Mouse (Mus musculus) hindbrain, embryonic 13.5 days (tissue): ENCODE data around the gene Tnfrsf14. TPM values are rescaled to one million over a fixed set of nuclear protein-coding genes. Genes with fewer than 3 reads are reported as not detected.
A peak's percentile ranks its signal among the peaks of the same experiment; 100 is the strongest.

Experiments used
- ATAC-seq: fragments of 200-750 bp; cut with Nextera tagmentation; 2 replicates; pipeline ENCODE4 v1.8.0; 2017; ENCODE audit warnings: moderate TSS enrichment; ENCODE audit not compliant: low FRiP score
- H3K27ac ChIP-seq: fragments of 300-500 bp; sonication (generic); 2 replicates; pipeline ENCODE4 v1.5.1; 2015; ENCODE audit warnings: inconsistent platforms, mild to moderate bottlenecking, moderate library complexity
- H3K27me3 ChIP-seq: fragments of 300-500 bp; sonication (generic); 2 replicates; pipeline ENCODE4 v1.6.1; 2015; ENCODE audit warnings: mild to moderate bottlenecking, inconsistent platforms
- H3K36me3 ChIP-seq: fragments of 300-500 bp; sonication (generic); 2 replicates; pipeline ENCODE4 v1.6.1; 2015; ENCODE audit warnings: mild to moderate bottlenecking, inconsistent platforms
- H3K4me1 ChIP-seq: fragments of 300-500 bp; sonication (generic); replicated peaks from 2 replicates; pipeline ENCODE4 v1.6.1; 2015; ENCODE audit warnings: inconsistent platforms
- H3K4me2 ChIP-seq: fragments of 300-500 bp; sonication (generic); 2 replicates; pipeline ENCODE4 v1.6.1; 2015; ENCODE audit warnings: inconsistent platforms, mild to moderate bottlenecking, moderate library complexity
- H3K4me3 ChIP-seq: fragments of 300-500 bp; sonication (generic); 2 replicates; pipeline ENCODE4 v1.5.1; 2015; ENCODE audit warnings: mild to moderate bottlenecking, inconsistent platforms
- H3K9ac ChIP-seq: fragments of 300-500 bp; sonication (generic); 2 replicates; pipeline ENCODE4 v1.6.1; 2015; ENCODE audit warnings: mild to moderate bottlenecking, inconsistent platforms
- H3K9me3 ChIP-seq: fragments of 300-500 bp; sonication (generic); 2 replicates; pipeline ENCODE4 v1.6.1; 2016; ENCODE audit warnings: inconsistent platforms
- WGBS: fragments of 180-500 bp; shearing (Covaris S2); methylation state at CpG from one replicate; pipeline ENCODE4 v1.1.7; 2015; 5-methylcytosine and 5-hydroxymethylcytosine counted together
- polyA plus RNA-seq: library from polyadenylated mRNA; unstranded; fragments of >200 nt; fragmentation: Nextera tagmentation; extraction: Ambion mirVana; gene quantifications from 2 replicates; pipeline ENCODE4 v1.2.1, GENCODE M21; 2015

Tnfrsf14 gene
- 0.22 and 0.25 TPM in 2 replicates for polyA plus RNA-seq

DNA sequence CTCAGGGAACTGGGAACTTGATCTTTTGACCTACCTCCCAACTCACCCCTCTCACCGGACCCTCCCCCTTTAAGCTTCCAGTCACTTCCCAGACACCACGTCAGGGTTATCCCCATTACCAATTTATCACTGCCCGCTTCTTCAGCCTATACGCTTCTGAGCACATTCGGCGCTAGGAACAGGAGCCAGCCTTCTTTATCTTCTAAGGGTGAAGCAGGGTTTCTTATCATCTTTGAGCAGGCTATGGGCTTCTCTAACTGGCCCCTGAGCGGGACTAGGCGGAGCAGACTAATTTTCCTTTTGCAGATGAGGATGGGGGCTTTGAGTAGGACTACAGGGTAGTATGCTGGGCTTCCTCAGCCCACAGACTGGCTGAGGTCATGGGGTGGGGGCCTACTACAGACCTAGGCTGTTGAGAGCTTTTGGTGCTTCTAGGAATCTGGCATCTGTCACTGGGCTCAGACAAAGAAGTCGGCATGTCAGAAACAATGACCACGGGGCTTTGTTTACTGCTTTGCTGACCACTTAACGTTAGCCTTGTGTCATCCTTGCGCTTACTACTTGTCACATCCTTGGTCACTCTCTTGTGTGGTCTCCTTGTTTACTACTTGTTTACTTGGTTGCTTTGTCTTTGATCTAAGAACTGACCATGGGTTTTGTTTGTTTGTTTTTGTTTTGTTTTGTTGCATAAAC, at the start of gene Tnfrsf14:
TSS of gene Tnfrsf14 (minus strand) at position 169 of the 693 bp plus-strand sequence.
- WGBS: 42% methylated on average over 12 of the region's 12 CpGs
- no peak for ATAC-seq

DNA sequence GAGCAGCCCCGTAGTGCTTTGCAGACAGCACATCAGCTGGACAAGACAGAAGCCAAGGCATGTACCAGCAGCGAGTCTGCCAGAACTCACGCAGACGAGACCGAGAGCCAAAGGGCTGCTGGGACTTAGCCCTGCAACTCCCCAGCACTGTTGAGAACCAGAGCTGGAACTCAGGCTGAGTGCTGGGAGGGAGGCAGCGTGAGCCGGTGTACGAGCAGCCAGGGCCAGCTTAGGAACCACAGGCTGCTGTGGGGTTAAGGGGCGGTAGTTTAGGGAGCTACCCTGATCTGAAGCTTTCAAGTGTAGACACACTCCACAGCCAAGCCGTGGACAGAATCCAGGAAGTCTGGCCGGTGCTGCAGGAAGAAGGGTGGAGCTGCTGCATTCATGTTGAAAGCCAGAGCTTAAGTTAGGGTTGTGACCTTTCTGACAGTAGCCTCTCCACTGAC, 45.8 kb upstream of the Tnfrsf14 start:
- Histone ChIP-seq H3K27ac (no peak overlapping the region), H3K9ac (no peak overlapping the region), H3K36me3 (peaks cover 100% of the 10 kb centered on the region), H3K4me2 (no peak overlapping the region), H3K9me3 (no peaks in the 10 kb centered on the region), H3K27me3 (no peaks in the 10 kb centered on the region), H3K4me1 (no peaks in the 10 kb centered on the region), H3K4me3 (no peak overlapping the region)
- ATAC-seq: no peak
- 94% methylated on average over 11 of the region's 11 CpGs for WGBS

More for the DNA sequence above, at the start of gene Tnfrsf14:
- Histone ChIP-seq H3K4me1 (peaks cover 12% of the 10 kb centered on the region), H3K4me3 (no peak within 1 kb of the TSS), H3K27me3 (peaks cover 3% of the 10 kb centered on the region; the same call in 1 of the 2 replicates), H3K27ac (no peak within 1 kb of the TSS), H3K9me3 (no peaks in the 10 kb centered on the region), H3K36me3 (no peaks in the 10 kb centered on the region), H3K9ac (no peak within 1 kb of the TSS), H3K4me2 (no peak within 1 kb of the TSS)

DNA sequence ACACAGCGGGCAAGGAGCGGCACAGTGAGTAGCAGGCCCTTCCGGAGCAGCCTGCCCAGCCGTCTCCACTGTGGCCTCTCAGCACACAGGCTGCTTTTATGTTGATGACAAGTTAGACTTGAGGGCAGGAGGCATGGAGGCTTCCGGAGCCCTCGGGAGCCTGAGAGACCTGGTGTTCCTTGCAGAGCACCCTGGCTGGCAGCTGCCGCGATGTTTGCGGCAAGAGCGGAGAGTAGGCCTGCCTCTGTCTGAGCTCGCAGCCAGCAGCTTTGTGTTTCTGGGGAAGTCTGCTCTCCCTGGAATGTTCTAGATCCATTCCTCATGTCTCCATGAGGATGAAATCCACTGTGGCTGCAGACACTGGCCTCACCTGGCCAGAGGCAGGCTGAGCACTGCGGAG, 44.2 kb upstream of the Tnfrsf14 start:
- Histone ChIP-seq H3K27me3 (no peaks in the 10 kb centered on the region), H3K9me3 (no peaks in the 10 kb centered on the region), H3K27ac (no peak overlapping the region), H3K9ac (no peak overlapping the region), H3K4me2 (no peak overlapping the region), H3K36me3 (peaks cover 87% of the 10 kb centered on the region), H3K4me3 (no peak overlapping the region), H3K4me1 (peaks cover 2% of the 10 kb centered on the region; the same call in 1 of the 2 replicates)
- ATAC-seq: no peak
- 96% methylated on average over 12 of the region's 12 CpGs for whole genome bisulfite sequencing

DNA sequence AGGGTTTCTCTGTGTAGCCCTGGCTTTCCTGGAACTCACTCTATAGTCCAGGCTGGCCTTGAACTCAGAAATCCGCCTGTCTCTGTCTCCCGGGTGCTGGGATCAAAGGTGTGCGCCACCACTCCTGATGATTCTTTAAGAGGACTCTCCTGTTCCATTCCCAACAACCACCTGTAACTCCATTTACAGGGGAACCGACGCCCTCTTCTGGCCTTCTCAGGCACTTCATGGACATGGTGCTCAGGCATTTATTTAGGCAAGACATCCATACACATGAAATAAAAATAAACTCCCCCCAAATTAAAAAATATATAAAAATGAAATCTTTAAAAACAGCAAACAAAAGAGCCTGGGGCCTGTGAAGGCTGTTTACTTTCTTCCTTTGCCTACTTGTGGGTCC, 38.8 kb upstream of the Tnfrsf14 start:
- H3K4me3 ChIP-seq: no peak overlapping the region
- no peak overlapping the region for H3K9ac ChIP-seq
- no peak overlapping the region for H3K27ac ChIP-seq
- ATAC-seq: no peak
- peaks cover 33% of the 10 kb centered on the region for H3K36me3 ChIP-seq
- no peak overlapping the region for H3K4me2 ChIP-seq
- 0 out of 2 replicates have a peak, but pooled peaks cover 7% of the 10 kb centered on the region for H3K27me3 ChIP-seq
- peaks cover 42% of the 10 kb centered on the region for H3K4me1 ChIP-seq
- WGBS: 53% methylated on average over 5 of the region's 5 CpGs
- no peaks in the 10 kb centered on the region for H3K9me3 ChIP-seq

DNA sequence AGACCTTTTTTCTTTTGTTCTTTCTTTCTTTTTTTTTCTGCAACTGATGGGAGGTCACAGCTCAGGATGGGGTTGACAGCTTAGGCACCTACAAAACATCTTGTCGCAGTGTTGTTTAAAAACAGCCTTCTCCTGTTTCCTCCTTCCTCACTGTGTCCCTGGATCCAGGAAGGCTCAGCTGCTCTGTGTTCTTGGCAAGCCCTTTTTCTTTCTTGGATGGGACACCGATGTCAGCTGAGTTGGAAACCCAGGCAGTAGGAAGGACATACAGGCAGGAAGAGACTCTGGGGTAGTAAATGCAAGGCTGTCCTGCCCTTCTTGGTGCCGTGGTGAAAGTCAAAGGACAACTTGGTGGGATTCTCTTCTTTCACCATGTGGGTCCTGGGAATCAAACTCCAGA, 37.5 kb upstream of the Tnfrsf14 start:
- H3K4me1 ChIP-seq: peaks cover 55% of the 10 kb centered on the region
- H3K27me3 ChIP-seq: peaks cover 17% of the 10 kb centered on the region; the same call in 1 of the 2 replicates
- peak overlapping the region; percentile 97; the same call in 1 of the 2 replicates for H3K27ac ChIP-seq
- 73% methylated on average over 3 of the region's 3 CpGs for WGBS
- no peak for ATAC-seq
- peak overlapping the region; percentile 89 for H3K4me2 ChIP-seq
- H3K9me3 ChIP-seq: no peaks in the 10 kb centered on the region
- H3K4me3 ChIP-seq: 0 out of 2 replicates have a peak overlapping the region, but pooled peaks have one; percentile 4
- peak overlapping the region; percentile 90 for H3K9ac ChIP-seq
- peaks cover 20% of the 10 kb centered on the region for H3K36me3 ChIP-seq

DNA sequence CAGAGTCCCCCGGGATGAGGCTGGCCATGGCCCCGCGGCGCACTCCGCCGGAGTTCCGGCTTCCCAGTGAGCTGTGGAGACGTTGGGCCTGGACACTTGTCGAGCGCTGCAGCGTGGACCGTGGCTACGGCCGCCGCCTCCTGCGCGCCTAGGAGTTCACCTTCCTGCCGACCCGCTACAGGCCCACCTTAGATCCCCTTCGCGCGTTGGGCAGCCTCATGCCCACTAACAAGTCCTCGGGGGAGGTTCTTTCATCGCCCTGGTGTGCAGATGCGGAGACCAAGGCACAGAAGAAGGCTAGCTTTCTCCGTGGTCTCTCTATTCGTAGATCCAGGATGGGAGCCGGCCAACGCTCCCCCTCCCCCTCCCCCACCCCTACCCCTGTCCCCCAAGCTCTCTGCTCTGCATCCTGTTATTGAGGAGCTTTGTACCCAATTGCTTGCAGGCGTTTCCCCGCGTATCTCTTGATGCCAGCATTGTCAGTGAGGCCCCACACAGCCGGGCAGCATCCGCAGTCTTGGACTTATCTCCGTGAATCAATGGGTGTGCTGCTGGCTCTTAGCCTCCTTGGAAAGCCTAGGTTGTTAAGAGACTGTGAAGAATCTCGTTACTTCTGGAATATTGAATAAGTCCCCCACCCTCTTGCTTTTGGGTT, 36.3 kb upstream of the Tnfrsf14 start:
- ATAC-seq: peak; percentile 3; the same call in 1 of the 2 replicates
- Histone ChIP-seq H3K4me2 (peak overlapping the region; percentile 89), H3K36me3 (peaks cover 9% of the 10 kb centered on the region), H3K9me3 (no peaks in the 10 kb centered on the region), H3K4me3 (peak overlapping the region; percentile 78), H3K27ac (peak overlapping the region; percentile 97), H3K27me3 (peaks cover 25% of the 10 kb centered on the region), H3K9ac (peak overlapping the region; percentile 90), H3K4me1 (peaks cover 65% of the 10 kb centered on the region)
- WGBS: under 1% methylated on average over 36 of the region's 36 CpGs

DNA sequence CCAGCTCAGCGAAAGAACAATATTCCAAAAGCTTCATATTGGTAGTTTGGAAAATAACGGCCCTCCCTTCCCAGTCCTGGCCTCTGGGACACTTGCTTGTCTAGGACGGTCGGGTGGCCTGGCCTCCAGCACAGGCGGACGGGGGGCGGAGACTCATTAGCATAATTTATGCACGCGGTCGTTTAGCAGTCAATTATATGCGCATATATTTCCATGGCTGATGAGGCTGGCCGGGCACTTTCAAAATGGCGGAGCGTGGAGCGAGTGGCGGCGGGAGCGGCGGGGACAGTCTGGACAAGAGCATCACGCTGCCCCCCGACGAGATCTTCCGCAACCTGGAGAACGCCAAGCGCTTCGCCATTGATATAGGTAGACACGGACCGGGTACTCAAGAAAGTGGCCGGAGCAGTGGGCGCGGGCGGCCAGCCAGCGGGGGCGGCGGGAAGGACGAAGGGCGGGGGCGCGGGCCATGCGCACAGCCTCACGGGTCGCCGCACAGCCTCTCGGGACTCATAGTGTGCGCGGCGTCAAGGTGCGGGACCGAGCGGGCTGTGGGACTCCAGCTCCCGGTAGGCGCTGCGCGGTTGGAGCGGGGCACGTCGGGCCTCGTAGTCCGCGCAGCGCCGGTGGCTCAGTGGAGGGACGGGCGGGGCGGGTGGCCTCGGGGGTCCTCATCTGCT, 35.7 kb upstream of the Tnfrsf14 start, which contains the start of gene Pank4:
TSS of gene Pank4 (plus strand) at position 223 of the 680 bp plus-strand sequence.
- Histone ChIP-seq H3K27me3 (peaks cover 31% of the 10 kb centered on the region), H3K4me2 (peak within 1 kb of the TSS; percentile 89), H3K9ac (peak within 1 kb of the TSS; percentile 90), H3K4me3 (peak within 1 kb of the TSS; percentile 78), H3K27ac (peak within 1 kb of the TSS; percentile 97), H3K9me3 (no peaks in the 10 kb centered on the region), H3K4me1 (peaks cover 71% of the 10 kb centered on the region), H3K36me3 (peaks cover 2% of the 10 kb centered on the region)
- ATAC-seq: peak; percentile 91
- under 1% methylated on average over 64 of the region's 66 CpGs for WGBS

DNA sequence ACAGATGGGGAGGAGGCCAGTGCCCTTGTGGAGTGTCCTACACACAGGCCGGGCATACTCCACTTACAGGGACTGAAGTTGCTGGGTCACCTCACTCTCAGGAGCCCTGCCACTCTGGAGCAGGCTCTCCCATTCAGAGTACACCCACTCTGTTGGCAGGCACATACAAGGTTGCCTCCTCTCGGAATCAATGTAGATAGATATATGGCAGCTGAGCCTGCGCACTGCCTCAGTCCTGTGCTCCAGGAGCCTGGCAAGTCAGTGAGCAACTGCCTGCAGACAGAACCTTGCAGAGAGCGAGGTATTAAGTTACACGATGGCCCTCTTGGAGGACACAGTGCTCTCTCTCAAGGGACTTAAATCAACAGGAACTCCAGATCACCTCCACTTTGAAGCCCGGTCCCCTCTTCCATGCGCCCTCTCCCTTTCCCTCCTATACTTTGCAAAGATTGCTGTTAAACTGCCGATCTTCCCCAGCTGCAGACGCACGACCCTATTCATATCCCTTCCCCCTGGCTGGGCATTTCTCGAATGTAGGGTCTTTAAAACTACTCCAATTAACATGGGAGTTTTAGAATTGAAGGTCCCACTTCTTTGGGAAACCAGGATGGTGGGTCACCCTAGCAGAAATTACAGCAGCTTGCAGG, 35.0 kb upstream of the Tnfrsf14 start:
- peak overlapping the region; percentile 90 for H3K9ac ChIP-seq
- H3K4me3 ChIP-seq: peak overlapping the region; percentile 78
- ATAC-seq: no peak
- H3K27ac ChIP-seq: peak overlapping the region; percentile 97
- peaks cover 79% of the 10 kb centered on the region for H3K4me1 ChIP-seq
- WGBS: 12% methylated on average over 11 of the region's 11 CpGs
- no peaks in the 10 kb centered on the region; the same call in 1 of the 2 replicates for H3K36me3 ChIP-seq
- peak overlapping the region; percentile 89 for H3K4me2 ChIP-seq
- H3K9me3 ChIP-seq: no peaks in the 10 kb centered on the region
- peaks cover 37% of the 10 kb centered on the region for H3K27me3 ChIP-seq

DNA sequence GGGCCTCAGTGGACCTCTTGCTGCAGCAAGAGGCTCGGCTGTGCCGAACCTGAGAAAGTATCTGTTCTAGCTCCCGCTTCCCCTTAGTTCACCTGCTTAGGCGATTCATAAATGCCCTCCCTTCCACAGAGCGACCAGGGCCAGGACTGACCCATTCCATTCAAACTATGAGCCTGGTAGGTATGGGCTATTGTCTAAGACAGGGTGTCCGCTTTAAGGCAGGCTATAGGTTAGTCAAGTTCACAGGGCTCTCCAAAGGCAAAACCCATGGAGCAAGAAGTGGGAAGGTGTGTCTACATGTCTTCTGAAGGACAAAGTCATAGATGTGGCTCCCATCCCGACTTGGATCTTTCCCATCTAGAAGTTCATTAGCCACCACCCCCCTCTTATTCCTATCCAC, 34.3 kb upstream of the Tnfrsf14 start:
- no peaks in the 10 kb centered on the region for H3K9me3 ChIP-seq
- 44% methylated on average over 7 of the region's 7 CpGs for WGBS
- ATAC-seq: no peak

DNA sequence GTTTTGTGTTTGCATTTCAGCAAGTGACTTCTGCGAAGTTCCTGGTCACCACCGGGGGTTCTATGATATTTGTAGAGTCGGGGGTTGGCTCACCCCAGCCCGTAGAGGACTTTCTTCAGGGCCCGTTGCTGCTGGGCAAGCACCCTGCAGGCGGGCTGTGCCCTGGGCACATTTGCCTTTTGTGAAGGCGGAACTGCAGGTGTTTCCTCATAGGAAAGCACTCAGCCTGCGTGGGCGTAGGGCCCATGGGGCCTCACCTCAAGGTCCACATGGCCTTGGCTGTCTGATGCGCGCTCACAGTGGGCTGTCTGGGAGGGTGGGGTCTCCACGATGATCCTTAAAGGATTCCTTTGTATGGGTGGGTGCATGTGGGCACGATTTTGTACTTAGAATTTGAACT, 33.5 kb upstream of the Tnfrsf14 start:
- H3K9ac ChIP-seq: peak overlapping the region; percentile 90
- no peak for ATAC-seq
- peaks cover 89% of the 10 kb centered on the region for H3K4me1 ChIP-seq
- 3% methylated on average over 13 of the region's 13 CpGs for WGBS
- peak overlapping the region; percentile 89 for H3K4me2 ChIP-seq
- peak overlapping the region; percentile 97 for H3K27ac ChIP-seq
- H3K9me3 ChIP-seq: no peaks in the 10 kb centered on the region
- H3K36me3 ChIP-seq: no peaks in the 10 kb centered on the region
- peak overlapping the region; percentile 78 for H3K4me3 ChIP-seq
- H3K27me3 ChIP-seq: peaks cover 39% of the 10 kb centered on the region

More for the DNA sequence above, 34.3 kb upstream of the Tnfrsf14 start:
- H3K27me3 ChIP-seq: peaks cover 37% of the 10 kb centered on the region
- peaks cover 84% of the 10 kb centered on the region for H3K4me1 ChIP-seq
- H3K36me3 ChIP-seq: no peaks in the 10 kb centered on the region; the same call in 1 of the 2 replicates
- H3K9ac ChIP-seq: peak overlapping the region; percentile 90
- peak overlapping the region; percentile 97 for H3K27ac ChIP-seq
- peak overlapping the region; percentile 78 for H3K4me3 ChIP-seq
- H3K4me2 ChIP-seq: peak overlapping the region; percentile 89

DNA sequence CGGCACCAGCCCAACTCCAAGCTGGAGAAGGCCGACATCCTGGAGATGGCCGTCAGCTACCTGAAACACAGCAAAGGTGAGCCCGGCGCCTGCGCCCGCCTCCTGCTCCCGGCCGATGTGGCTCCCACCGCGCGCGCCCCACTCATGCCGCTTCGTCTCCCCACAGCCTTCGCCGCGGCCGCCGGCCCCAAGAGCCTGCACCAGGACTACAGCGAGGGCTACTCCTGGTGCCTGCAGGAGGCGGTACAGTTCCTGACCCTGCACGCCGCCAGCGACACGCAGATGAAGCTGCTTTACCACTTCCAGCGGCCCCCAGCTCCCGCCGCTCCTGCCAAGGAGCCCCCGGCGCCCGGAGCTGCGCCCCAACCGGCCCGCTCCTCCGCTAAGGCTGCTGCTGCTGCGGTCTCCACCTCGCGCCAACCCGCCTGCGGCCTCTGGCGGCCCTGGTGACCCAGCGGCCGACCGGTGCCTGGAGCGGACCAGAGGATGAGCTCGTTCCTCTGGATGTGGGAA, 32.9 kb upstream of the Tnfrsf14 start:
- no peak for ATAC-seq
- Histone ChIP-seq H3K9me3 (no peaks in the 10 kb centered on the region), H3K4me3 (peak overlapping the region; percentile 78), H3K27me3 (peaks cover 42% of the 10 kb centered on the region), H3K36me3 (no peaks in the 10 kb centered on the region), H3K4me1 (peaks cover 86% of the 10 kb centered on the region), H3K27ac (peak overlapping the region; percentile 97), H3K9ac (peak overlapping the region; percentile 90), H3K4me2 (peak overlapping the region; percentile 89)
- under 1% methylated on average over 47 of the region's 47 CpGs for WGBS
